Mouse (Mus musculus): Measurements from ENCODE around the gene Cdca8.

Cdca8 gene

GRCm38 (mm10) chr4:124951036-124951433 is 11.9 kb upstream of the Cdca8 start:
- DNase-seq: no peak

GRCm38 (mm10) chr4:124950181-124951035 is 11.3 kb upstream of the Cdca8 start:
- no peak for DNase-seq

- DNase-seq: no peak
Observed at GRCm38 (mm10) chr4:124949488-124949887, 10.4 kb upstream of the Cdca8 start.

GRCm38 (mm10) chr4:124944961-124945360 is 5.8 kb upstream of the Cdca8 start:
- no peak for DNase-seq

- DNase-seq: no peak
Observed at GRCm38 (mm10) chr4:124943781-124944180, 4.7 kb upstream of the Cdca8 start.

- peak; percentile 90 for DNase-seq
Observed at GRCm38 (mm10) chr4:124943022-124943421, 3.9 kb upstream of the Cdca8 start.

GRCm38 (mm10) chr4:124936613-124937471 is 2.3 kb downstream of the Cdca8 start, which contains the start of gene 9930104L06Rik:
Gene 9930104L06Rik (plus strand): TSS chr4:124937048.
- DNase-seq: peak; percentile 91

GRCm38 (mm10) chr4:124928102-124928501 is 11.0 kb downstream of the Cdca8 start:
- no peak for DNase-seq

- DNase-seq: peak; percentile 40
Observed at GRCm38 (mm10) chr4:124905971-124906822, 32.9 kb downstream of the Cdca8 start.

GRCm38 (mm10) chr4:124905417-124905816 is 33.7 kb downstream of the Cdca8 start:
- DNase-seq: peak; percentile 51

- DNase-seq: no peak
Observed at GRCm38 (mm10) chr4:124899906-124900305, 39.2 kb downstream of the Cdca8 start.

GRCm38 (mm10) chr4:124898428-124898827 is 40.7 kb downstream of the Cdca8 start:
- no peak for DNase-seq

GRCm38 (mm10) chr4:124894508-124895428 is 44.3 kb downstream of the Cdca8 start:
- DNase-seq: no peak

GRCm38 (mm10) chr4:124893769-124894168 is 45.3 kb downstream of the Cdca8 start:
- no peak for DNase-seq

- DNase-seq: no peak
Observed at GRCm38 (mm10) chr4:124890831-124891230, 48.3 kb downstream of the Cdca8 start.

GRCm38 (mm10) chr4:124889935-124890334 is 49.2 kb downstream of the Cdca8 start:
- no peak for DNase-seq

- DNase-seq: no peak
Observed at GRCm38 (mm10) chr4:124888702-124889101, 50.4 kb downstream of the Cdca8 start.

- DNase-seq: peak; percentile 60
Observed at GRCm38 (mm10) chr4:124882151-124882729, 56.9 kb downstream of the Cdca8 start.

- DNase-seq: no peak
Observed at GRCm38 (mm10) chr4:124881341-124881908, 57.7 kb downstream of the Cdca8 start.

- no peak for DNase-seq
Observed at GRCm38 (mm10) chr4:124880599-124880998, 58.5 kb downstream of the Cdca8 start, which contains the start of gene Epha10. Gene Epha10 (plus strand): TSS chr4:124880899.

- no peak for DNase-seq
Observed at GRCm38 (mm10) chr4:124872719-124873118, 66.4 kb downstream of the Cdca8 start.

Data from thymus, postnatal 4 days (tissue).